Mouse (Mus musculus) left cerebral cortex, adult 11 months (tissue): Measurements from ENCODE around the gene Mtmr14.

Experiments
- DNase-seq: peaks from one replicate; pipeline ENCODE4 v3.0.0; 2022; ENCODE audit warnings: low spot score

The Mtmr14 gene

DNA sequence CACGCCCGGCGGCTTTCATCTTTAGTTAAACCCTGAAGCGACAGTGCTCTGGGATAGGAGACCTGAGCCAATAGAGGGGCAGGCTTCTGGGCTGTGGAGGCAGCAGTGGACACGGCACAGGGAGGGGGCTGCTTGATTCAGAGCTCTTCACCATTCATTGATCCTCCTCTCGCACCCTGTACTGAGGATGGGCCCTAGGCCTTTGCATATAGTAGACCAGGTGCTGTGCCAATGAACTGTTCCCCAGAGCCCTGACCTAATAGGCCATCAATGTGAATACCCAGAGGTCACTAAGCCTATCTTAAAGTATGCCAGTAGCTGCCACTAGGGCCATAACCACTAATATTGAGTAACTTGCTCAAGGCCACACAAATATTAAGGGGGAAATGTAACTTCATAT, 44.0 kb downstream of the Mtmr14 start:
- DNase-seq: no peak

- no peak for DNase-seq
Measured at GRCm38 (mm10) chr6:113282101-113282802, 44.6 kb downstream of the Mtmr14 start, which contains the start of gene Cpne9. Gene Cpne9, plus strand, starts transcription at chr6:113282307.

DNA sequence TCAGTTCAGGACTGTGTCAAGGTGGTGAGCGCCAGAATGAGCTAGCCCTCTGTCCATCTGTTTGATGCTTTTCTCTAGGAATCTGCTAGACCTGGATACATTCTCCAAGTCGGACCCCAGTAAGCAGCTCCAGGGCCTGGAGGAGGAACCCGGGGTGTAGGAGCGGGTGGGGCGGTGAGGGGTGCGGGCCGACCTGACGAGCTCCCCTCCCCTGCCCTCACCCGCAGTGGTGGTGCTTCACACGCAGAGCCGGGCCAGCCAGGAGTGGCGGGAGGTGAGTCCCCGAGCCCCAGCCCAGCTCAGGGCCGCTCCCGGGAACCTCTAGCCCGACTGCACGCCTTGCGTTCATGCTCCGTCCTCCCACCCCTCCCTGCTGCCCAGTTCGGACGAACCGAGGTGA, 45.3 kb downstream of the Mtmr14 start:
- no peak for DNase-seq

- DNase-seq: no peak
Measured at GRCm38 (mm10) chr6:113283500-113283899, 45.9 kb downstream of the Mtmr14 start.

GRCm38 (mm10) chr6:113284931-113285330, 47.3 kb downstream of the Mtmr14 start:
- DNase-seq: no peak

DNA sequence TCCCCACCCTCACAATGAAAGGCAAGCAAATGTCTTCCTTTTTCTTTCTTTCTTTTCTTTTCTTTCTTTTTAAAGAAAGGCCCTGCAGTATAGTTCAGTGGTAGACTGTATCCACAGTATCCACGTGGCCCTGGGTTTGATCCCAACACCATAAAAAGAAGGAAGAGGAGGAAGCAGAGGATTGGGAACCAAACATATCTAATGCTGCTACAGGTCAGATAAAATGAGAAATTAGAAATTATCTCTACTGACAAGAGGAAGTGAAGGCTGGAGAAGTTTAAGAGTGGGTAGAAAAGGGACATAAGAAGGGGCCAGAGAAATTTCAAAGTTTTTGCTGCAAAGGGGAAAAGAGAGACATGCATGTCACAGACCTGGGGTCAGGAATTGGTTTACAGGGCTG, 48.7 kb downstream of the Mtmr14 start:
- no peak for DNase-seq

- DNase-seq: peak; percentile 58
Measured at GRCm38 (mm10) chr6:113287236-113287635, 49.6 kb downstream of the Mtmr14 start.

DNA sequence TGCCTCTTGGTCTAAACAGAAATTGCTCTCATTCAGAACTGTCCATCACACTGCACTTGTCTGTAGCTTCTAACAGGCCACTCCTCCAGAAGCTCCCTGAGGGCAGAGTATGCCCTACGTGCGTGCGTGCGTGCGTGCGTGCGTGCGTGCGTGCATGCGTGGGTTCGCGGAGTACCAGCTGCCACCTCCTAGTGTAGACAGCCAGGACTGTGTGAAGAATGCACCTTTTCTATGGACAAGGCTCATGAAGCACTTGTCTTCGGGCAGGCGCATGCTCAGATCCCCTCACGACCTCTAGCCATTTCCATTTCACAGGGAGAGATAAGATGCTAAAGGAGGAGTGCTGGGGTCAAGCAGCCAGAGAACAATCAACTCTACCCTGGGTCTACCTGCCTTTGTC, 51.7 kb downstream of the Mtmr14 start:
- DNase-seq: no peak

DNA sequence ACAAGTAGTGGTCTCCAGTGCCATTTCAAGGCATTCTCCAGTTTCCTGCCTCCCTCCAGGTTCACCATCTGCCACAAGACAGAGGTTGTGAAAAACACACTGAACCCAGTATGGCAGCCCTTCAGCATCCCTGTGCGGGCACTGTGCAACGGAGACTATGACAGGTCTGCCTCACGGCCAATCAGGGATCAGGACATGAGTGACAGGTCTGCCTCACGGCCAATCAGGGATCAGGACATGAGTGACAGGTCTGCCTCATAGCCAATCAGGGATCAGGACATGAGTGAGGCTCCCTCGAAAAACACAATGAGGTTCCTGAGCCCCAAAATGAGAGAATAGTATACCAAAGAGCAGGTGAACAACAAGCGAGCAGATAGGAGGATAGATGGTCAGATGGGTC, 52.7 kb downstream of the Mtmr14 start:
- DNase-seq: no peak

GRCm38 (mm10) chr6:113292938-113293337, 55.3 kb downstream of the Mtmr14 start:
- DNase-seq: no peak

DNA sequence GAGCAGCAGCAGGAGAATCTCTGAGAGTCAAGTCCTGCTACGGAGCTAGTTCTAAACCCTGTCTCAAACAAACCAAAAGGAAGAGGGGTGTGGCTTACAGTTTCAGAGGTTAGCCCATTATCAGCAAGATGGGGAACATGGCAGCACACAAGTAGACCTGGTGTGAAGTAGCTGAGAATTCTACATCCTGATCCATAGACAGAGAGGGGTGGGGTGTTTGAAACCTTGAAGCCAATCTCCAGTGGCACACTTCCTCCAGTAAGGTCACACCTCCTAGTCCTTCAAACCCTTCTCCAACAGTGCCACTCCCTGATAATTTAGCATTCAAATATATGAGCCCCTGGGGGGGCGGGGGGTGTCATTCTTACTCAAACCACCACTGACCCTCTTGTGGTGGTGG, 58.4 kb downstream of the Mtmr14 start:
- no peak for DNase-seq

DNA sequence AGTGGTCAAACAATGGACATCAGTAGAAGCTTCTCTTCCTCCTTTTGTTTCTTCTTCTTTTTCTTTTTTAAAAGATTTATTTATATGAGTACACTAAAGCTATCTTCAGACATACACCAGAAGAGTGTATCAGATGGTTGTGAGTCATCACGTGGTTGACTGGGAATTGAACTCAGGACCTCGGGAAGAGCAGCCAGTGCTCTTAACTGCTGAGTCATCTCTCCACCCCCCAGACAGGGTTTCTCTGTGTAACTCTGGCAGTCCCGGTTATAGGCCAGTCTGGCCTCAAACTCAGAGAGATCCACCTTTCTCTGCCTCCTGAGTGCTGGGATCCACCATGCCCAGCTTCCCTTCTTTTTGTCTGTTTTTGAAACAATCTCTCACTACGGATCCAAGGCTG, 59.0 kb downstream of the Mtmr14 start:
- no peak for DNase-seq

DNA sequence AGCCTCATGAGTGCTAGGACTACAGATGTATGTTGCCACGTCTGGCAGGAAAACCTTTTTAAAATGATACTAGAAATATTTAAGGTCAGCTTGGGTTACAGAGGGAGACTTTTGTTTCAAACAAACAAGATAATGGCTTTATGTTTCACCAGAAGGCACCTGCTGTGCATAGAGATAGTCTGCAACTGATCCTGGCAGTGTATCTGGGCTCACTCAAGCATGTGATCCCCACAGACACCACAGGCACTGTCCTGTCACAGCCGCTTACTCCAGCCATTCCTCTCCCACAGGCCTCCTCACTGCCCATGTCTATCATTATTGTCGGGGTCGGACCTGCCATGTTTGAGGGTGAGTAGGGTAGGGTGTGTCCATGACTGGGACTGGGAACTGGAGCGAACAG, 63.7 kb downstream of the Mtmr14 start:
- no peak for DNase-seq

DNA sequence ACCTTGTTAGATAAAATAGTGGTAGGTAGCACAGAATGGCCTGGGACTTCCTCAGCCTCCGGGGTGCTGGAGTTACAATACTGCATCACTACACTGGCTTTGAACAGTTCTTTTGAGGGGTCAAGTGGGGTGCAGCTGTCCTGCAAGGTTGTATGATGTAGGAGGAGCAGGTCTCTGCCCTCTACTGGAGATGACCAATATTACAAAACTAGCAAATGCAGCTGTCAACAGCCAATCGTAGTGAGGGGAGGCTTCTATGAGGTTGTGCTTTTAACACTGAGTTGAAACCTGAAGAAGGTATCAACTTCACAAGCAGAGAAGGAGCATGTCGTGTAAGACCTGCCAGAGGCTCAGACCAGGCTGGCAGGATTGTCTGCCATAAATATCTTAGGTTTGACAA, 64.6 kb downstream of the Mtmr14 start:
- no peak for DNase-seq

GRCm38 (mm10) chr6:113306322-113306985, 68.8 kb downstream of the Mtmr14 start:
- DNase-seq: peak; percentile 99

DNA sequence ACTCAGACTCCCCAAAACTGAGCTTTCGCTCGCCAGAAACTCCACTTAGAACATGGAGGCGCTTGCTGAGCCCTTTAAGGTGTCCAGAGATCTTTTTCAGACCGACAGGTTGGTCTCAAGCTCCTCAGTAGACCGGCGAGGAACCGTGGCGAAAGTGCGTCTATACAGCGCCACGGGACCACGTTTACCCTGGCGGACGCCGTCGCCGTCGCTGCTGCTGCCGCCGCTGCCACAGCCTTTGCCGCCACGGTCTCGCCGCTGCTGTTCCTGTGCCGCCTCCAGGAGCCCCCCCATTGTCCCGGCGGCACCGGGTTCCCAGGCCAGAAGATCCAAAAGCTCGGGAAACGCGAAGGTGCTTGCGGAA, 69.3 kb downstream of the Mtmr14 start, which contains the start of gene Brpf1:
Gene Brpf1, plus strand, starts transcription at position 152 of the 364 bp plus-strand sequence.
- no peak for DNase-seq

GRCm38 (mm10) chr6:113307481-113308121, 70.0 kb downstream of the Mtmr14 start:
- no peak for DNase-seq

- peak; percentile 36 for DNase-seq
Measured at GRCm38 (mm10) chr6:113308141-113308540, 70.5 kb downstream of the Mtmr14 start.

- DNase-seq: no peak
Measured at GRCm38 (mm10) chr6:113315972-113316371, 78.3 kb downstream of the Mtmr14 start.

GRCm38 (mm10) chr6:113326533-113327315, 89.1 kb downstream of the Mtmr14 start, which contains the start of gene Ogg1:
Gene Ogg1, plus strand, starts transcription at chr6:113326972.
- peak; percentile 99 for DNase-seq

DNA sequence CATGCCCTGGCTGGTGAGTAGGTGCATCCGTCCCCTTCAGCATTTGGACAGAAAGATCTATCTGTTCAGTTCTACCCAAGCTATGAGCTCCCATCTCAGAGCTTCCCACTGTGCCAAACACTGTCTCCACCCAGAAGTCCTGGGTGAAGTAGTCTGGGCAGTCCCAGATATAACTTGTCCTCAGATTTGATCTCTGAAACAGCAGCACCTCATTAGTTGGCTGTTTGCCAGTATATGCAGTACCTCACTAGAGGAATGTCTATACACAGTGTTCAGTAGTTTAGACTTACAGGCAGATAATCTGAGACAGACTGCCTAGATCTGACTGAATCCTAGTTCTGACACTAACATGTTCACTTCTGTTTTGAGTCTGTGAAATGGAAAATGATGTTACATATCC, 91.8 kb downstream of the Mtmr14 start:
- DNase-seq: no peak

DNA sequence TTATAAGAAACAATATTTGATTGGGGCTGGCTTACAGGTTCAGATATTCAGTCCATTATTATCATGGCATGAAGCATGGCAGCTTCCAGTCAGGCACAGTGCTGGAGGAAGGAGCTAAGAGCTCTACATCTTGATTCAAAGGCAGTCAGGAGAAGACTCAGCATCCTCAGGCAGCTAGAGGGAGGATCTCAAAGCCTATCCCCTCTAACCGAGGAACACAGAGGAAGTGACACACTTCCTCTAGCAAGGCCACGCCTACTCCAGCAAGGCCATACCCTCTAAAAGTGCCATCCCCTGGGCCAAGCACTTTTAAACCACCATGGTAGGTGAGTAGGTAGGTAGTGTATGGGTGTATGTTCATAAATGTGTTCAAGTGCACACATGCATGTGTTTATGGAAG, 92.9 kb downstream of the Mtmr14 start:
- DNase-seq: no peak
